Mouse (Mus musculus) heart, embryonic 16.5 days (tissue): ENCODE results near the gene 2310039H08Rik. TPM values are rescaled to one million over a fixed set of nuclear protein-coding genes. Genes with fewer than 3 reads are reported as not detected.

ENCODE experiments used
- ATAC-seq: fragments of 200-750 bp; cut with Nextera tagmentation; replicated peaks from 2 replicates; pipeline ENCODE4 v1.8.0; 2017; ENCODE audit warnings: moderate number of reproducible peaks; ENCODE audit not compliant: insufficient read depth, low FRiP score; ENCODE audit errors: extremely low read depth
- H3K27ac ChIP-seq: fragments of 300-500 bp; sonication (generic); 2 replicates; pipeline ENCODE4 v1.5.1; 2014; ENCODE audit warnings: mild to moderate bottlenecking, low read length, control low read depth, moderate library complexity
- H3K27me3 ChIP-seq: fragments of 300-500 bp; sonication (generic); 2 replicates; pipeline ENCODE4 v1.6.1; 2014; ENCODE audit warnings: low read length, mixed read lengths; ENCODE audit not compliant: control insufficient read depth, insufficient read depth
- H3K36me3 ChIP-seq: fragments of 300-500 bp; sonication (generic); 2 replicates; pipeline ENCODE4 v1.6.1; 2014; ENCODE audit not compliant: control insufficient read depth, insufficient read depth
- H3K4me1 ChIP-seq: fragments of 300-500 bp; sonication (generic); 2 replicates; pipeline ENCODE4 v1.6.1; 2014; ENCODE audit warnings: low read length, mixed read lengths; ENCODE audit not compliant: control insufficient read depth, insufficient read depth
- H3K4me2 ChIP-seq: fragments of 300-500 bp; sonication (generic); 2 replicates; pipeline ENCODE4 v1.6.1; 2014; ENCODE audit warnings: low read depth, mild to moderate bottlenecking, control low read depth, low read length
- H3K4me3 ChIP-seq: fragments of 300-500 bp; sonication (generic); 2 replicates; pipeline ENCODE4 v1.5.1; 2014; ENCODE audit warnings: mild to moderate bottlenecking, control low read depth, low read length
- H3K9ac ChIP-seq: fragments of 300-500 bp; sonication (generic); 2 replicates; pipeline ENCODE4 v1.6.1; 2014; ENCODE audit warnings: low read length, control low read depth
- H3K9me3 ChIP-seq: fragments of 300-500 bp; sonication (generic); replicated peaks from 2 replicates; pipeline ENCODE4 v1.6.1; 2016; ENCODE audit warnings: low read length; ENCODE audit not compliant: control insufficient read depth
- WGBS: fragments of 180-500 bp; shearing (Covaris S2); extraction: QIAGEN DNeasy Blood & Tissue Kit; methylation state at CpG from one replicate; pipeline ENCODE4 v1.1.7; 2014; 5-methylcytosine and 5-hydroxymethylcytosine counted together
- polyA plus RNA-seq: library from polyadenylated mRNA; unstranded; fragments of >200 nt; fragmentation: Nextera tagmentation; extraction: Ambion mirVana; gene quantifications from 2 replicates; pipeline ENCODE4 v1.2.1, GENCODE M21; 2015

2310039H08Rik gene
- polyA plus RNA-seq, 1 experiment from 2014 or later = 52.0 TPM

DNA sequence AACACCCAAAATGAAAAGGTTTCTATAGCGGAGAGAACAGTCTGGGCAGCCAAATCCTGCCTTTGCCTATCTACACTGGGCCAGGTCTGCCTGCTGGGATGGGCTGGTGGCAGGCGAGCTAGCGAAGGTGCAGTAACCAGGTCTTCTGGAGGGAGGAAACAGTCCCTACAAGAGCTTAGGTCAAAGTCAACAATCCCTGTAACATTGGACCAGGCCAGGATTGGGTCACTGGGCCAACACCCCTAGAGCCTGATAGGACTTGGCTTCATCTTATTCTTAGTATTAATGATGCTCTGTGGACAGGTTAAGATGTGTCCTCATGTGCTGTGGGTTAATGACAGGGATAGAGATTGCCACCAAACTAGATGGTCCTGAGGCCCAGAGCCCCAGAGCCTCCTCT lies 38.4 kb upstream of the 2310039H08Rik start:
- Histone ChIP-seq H3K27me3 (0 out of 2 replicates have a peak, but pooled peaks cover 3% of the 10 kb centered on the region), H3K27ac (no peak overlapping the region), H3K4me3 (no peak overlapping the region), H3K4me2 (no peak overlapping the region), H3K4me1 (peaks cover 1% of the 10 kb centered on the region; the same call in 1 of the 2 replicates), H3K9me3 (no peaks in the 10 kb centered on the region), H3K9ac (no peak overlapping the region), H3K36me3 (peaks cover 6% of the 10 kb centered on the region; the same call in 1 of the 2 replicates)
- no peak for ATAC-seq
- WGBS = 87% methylated on average over 3 of the region's 3 CpGs

DNA sequence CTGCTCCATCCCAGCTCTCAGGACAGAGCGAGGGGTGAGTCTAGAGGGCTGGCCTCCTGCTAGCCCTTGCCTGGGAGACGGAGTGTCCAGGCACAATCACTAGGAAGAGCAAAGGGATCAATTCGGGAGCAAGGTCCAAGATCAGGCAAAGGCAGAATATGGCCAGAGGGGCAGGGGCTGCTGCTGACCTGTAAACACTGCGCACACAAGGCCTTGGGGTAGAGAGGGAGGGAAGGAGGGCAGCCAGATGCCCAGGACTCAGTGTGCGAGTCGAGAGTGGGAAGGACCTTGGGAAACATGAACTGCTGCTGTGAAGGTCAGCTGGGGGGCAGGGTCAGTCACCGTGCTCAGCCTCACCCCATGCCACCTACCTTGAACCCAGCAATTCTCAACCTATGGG lies 37.1 kb upstream of the 2310039H08Rik start:
- peaks cover 6% of the 10 kb centered on the region; the same call in 1 of the 2 replicates for H3K36me3 ChIP-seq
- no peak overlapping the region for H3K27ac ChIP-seq
- H3K9ac ChIP-seq = no peak overlapping the region
- no peaks in the 10 kb centered on the region for H3K9me3 ChIP-seq
- no peak overlapping the region for H3K4me2 ChIP-seq
- no peak for ATAC-seq
- no peaks in the 10 kb centered on the region for H3K4me1 ChIP-seq
- H3K27me3 ChIP-seq = no peaks in the 10 kb centered on the region
- WGBS = 84% methylated on average over 7 of the region's 7 CpGs
- H3K4me3 ChIP-seq = no peak overlapping the region

DNA sequence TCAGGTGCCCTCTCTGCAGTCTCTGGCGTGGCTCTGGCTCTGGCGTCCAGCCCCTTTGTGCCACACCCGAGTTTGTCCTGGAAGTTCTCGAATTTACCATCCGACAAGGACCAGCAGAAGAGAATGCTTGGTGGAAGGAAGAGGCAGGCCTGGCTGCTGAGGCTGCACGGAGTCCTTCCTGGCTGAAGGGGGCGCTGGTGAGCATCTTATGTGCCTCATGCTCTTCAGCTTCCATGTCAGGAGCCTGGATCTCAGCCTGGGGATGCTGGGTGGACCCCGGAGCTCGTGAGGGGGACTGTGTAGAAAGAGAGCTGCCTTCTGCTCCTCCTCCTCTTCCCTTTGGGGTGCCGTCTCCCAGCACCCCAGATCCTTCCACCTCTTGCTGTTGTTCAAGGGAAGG lies 36.3 kb upstream of the 2310039H08Rik start:
- 58% methylated on average over 10 of the region's 10 CpGs for WGBS
- Histone ChIP-seq H3K36me3 (peaks cover 7% of the 10 kb centered on the region; the same call in 1 of the 2 replicates), H3K27ac (no peak overlapping the region), H3K9ac (no peak overlapping the region), H3K4me3 (no peak overlapping the region), H3K4me1 (no peaks in the 10 kb centered on the region), H3K27me3 (no peaks in the 10 kb centered on the region), H3K9me3 (no peaks in the 10 kb centered on the region), H3K4me2 (no peak overlapping the region)
- no peak for ATAC-seq

DNA sequence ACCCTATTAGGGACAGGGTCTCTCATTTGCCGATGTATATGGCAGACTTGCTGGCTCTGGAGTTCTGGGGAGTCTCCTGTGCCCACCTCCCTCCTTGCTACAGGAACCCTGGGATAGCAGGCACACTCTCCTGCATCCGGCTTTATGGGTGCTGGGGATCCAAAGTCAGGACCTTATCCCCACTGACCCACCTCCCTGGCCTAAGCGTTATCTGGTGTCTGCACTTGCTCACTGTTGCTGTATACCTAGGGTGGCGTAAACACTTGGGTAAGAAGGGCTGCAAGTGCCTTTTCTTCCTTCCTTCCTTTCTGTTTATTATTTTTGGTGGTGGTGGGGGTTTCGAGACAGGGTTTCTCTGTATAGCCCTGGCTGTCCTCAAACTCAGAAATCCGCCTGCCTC lies 31.1 kb upstream of the 2310039H08Rik start:
- no peak overlapping the region for H3K27ac ChIP-seq
- ATAC-seq = no peak
- H3K9me3 ChIP-seq = no peaks in the 10 kb centered on the region
- no peak overlapping the region for H3K9ac ChIP-seq
- H3K4me1 ChIP-seq = no peaks in the 10 kb centered on the region
- 85% methylated on average over 6 of the region's 6 CpGs for WGBS
- no peaks in the 10 kb centered on the region for H3K27me3 ChIP-seq
- no peak overlapping the region for H3K4me2 ChIP-seq
- H3K36me3 ChIP-seq = peaks cover 6% of the 10 kb centered on the region; the same call in 1 of the 2 replicates
- H3K4me3 ChIP-seq = no peak overlapping the region

DNA sequence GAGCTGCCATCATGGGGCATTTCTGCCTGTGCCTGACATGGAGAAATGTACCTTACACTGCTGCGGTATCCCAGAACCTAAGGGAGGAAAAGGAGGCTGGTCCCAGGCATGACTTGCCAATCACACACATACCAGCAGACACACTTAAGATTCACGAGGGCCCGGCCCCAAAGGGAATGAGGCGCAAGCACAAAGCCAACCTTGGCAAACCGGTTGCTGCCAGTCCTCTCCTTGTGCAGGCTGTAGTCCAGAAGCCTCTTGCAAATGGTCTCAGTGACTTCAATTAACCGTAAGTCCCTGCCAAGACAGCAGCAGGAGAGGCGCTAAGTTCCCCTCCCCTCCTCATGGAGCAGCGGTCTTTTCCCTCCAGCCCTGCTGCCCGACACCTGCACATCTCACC lies 29.4 kb upstream of the 2310039H08Rik start:
- Histone ChIP-seq H3K9ac (no peak overlapping the region), H3K36me3 (peaks cover 6% of the 10 kb centered on the region; the same call in 1 of the 2 replicates), H3K4me3 (no peak overlapping the region), H3K4me1 (no peaks in the 10 kb centered on the region), H3K4me2 (no peak overlapping the region), H3K9me3 (no peaks in the 10 kb centered on the region), H3K27ac (no peak overlapping the region), H3K27me3 (no peaks in the 10 kb centered on the region)
- WGBS = 88% methylated on average over 9 of the region's 9 CpGs
- no peak for ATAC-seq

DNA sequence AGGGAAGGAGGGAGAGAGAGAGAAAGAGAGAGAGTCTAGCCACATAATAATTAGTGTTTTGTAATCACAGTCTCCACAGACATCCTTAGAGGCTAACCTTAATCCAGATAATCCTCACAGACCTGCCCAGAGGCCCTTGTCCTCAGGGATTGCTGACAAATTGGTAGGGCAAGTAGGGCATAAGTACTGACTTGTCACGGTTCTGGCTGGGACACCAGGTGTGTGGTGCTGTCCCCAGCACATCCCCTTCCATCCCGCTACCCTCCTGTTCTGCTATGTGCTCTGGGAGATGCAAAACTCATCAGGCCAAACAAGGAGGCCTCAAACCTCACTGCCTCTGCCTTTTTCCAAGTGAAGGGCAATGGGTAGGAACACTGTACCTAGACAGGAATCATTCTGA lies 26.9 kb upstream of the 2310039H08Rik start:
- Histone ChIP-seq H3K4me1 (peaks cover under 1% of the 10 kb centered on the region; the same call in 1 of the 2 replicates), H3K4me2 (no peak overlapping the region), H3K27ac (no peak overlapping the region), H3K36me3 (peaks cover 4% of the 10 kb centered on the region; the same call in 1 of the 2 replicates), H3K27me3 (no peaks in the 10 kb centered on the region), H3K9ac (no peak overlapping the region), H3K9me3 (no peaks in the 10 kb centered on the region), H3K4me3 (no peak overlapping the region)
- ATAC-seq = no peak
- 95% methylated on average over 2 of the region's 2 CpGs for WGBS

DNA sequence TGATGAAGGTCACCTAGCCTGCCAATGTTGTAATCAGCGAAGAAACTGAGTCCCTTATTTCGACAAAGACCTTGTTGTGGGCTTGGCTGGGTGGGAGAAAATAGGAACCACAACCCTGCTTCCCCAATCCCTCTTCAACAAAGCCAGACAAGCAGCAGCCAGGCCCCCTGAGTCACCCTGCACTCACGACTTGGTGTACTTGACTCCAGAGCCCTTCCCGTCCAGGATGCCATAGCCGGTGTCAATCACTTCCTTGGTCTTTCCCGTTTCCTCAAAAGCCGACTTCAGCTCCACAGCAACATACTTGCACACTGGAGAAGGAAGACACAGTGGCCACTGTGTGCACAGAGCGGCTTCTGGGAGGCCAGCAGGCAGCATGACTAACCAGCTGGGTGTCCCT lies 25.2 kb upstream of the 2310039H08Rik start:
- Histone ChIP-seq H3K4me1 (peaks cover 9% of the 10 kb centered on the region), H3K9me3 (no peaks in the 10 kb centered on the region), H3K4me2 (no peak overlapping the region), H3K36me3 (peaks cover 2% of the 10 kb centered on the region; the same call in 1 of the 2 replicates), H3K4me3 (no peak overlapping the region), H3K27ac (no peak overlapping the region), H3K27me3 (no peaks in the 10 kb centered on the region), H3K9ac (no peak overlapping the region)
- WGBS = 81% methylated on average over 8 of the region's 8 CpGs
- no peak for ATAC-seq

DNA sequence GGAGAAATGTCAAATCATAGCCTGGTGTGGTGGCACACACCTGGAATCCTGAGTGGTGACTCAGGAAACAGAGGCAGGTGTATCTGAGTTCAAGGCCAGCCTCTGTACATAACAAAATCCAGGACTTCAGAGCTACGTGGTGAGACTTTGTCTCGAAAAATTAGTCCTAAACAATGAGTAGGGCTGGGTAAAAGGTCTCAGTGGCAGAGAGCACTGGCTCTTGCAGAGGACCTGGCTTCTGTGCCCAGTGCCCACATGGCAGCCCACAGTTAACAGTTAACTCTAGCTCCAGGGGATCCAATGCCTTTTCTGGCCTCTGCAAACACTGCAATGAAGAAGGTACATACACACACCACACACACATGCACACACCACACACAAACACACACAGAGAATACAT lies 24.6 kb upstream of the 2310039H08Rik start:
- no peaks in the 10 kb centered on the region for H3K27me3 ChIP-seq
- H3K4me2 ChIP-seq = no peak overlapping the region
- 89% methylated on average over 2 of the region's 2 CpGs for WGBS

DNA sequence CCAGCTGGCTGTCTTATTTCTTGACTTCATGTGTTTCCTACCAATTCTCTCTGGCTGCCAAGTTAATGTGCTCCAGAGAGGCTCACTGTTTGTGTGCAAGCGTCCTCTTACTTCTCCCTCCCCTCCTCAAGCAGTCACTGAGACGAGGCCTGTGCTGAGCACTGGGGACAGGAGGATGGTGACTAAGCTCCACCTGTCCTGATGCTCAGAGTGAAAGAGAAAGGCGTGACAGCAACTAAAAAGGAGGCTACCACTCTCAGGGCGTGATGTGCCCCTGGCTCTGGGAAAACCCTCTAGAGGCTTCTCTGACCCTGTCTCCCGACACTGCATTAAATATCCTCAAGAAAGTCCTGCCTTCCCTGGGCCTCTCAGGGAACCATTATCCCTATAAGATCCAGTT lies 23.2 kb upstream of the 2310039H08Rik start:
- no peaks in the 10 kb centered on the region for H3K27me3 ChIP-seq
- WGBS = 85% methylated on average over 5 of the region's 5 CpGs
- no peaks in the 10 kb centered on the region for H3K9me3 ChIP-seq
- H3K4me3 ChIP-seq = no peak overlapping the region
- no peak overlapping the region for H3K9ac ChIP-seq
- H3K4me2 ChIP-seq = no peak overlapping the region
- H3K36me3 ChIP-seq = no peaks in the 10 kb centered on the region; the same call in 1 of the 2 replicates
- peaks cover 9% of the 10 kb centered on the region for H3K4me1 ChIP-seq
- no peak overlapping the region for H3K27ac ChIP-seq
- ATAC-seq = no peak

More for the DNA sequence above, 24.6 kb upstream of the 2310039H08Rik start:
- Histone ChIP-seq H3K36me3 (peaks cover 2% of the 10 kb centered on the region; the same call in 1 of the 2 replicates), H3K9ac (no peak overlapping the region), H3K4me3 (no peak overlapping the region), H3K9me3 (no peaks in the 10 kb centered on the region), H3K27ac (no peak overlapping the region), H3K4me1 (peaks cover 9% of the 10 kb centered on the region)
- no peak for ATAC-seq
